Mouse (Mus musculus) thymus, postnatal 36 days (tissue): Measurements from ENCODE around the gene Creb3l2.
"Not testable (repeated sequence)": the region's sequence is repeated elsewhere in the genome, so short reads cannot be mapped to it uniquely, and the experiment has no call there.

Experiments used
- DNase-seq, 2 experiments: peaks; one replicate each; pipeline ENCODE4 v3.0.0; 2022; ENCODE audit warnings: mixed read lengths in 2 of 2

Creb3l2 gene

GRCm38 (mm10) chr6:37442041-37442667 is at the start of gene Creb3l2:
Creb3l2 (minus strand) TSS chr6:37442146.
- DNase-seq: peak; percentile 96 to 97

- DNase-seq: no peak
Measured at GRCm38 (mm10) chr6:37486502-37486901, 44.6 kb upstream of the Creb3l2 start.

- DNase-seq: no peak
Measured at GRCm38 (mm10) chr6:37484588-37485070, 42.7 kb upstream of the Creb3l2 start.

GRCm38 (mm10) chr6:37483262-37483661 is 41.3 kb upstream of the Creb3l2 start:
- DNase-seq: no peak

- no peak for DNase-seq
Measured at GRCm38 (mm10) chr6:37481147-37481546, 39.2 kb upstream of the Creb3l2 start.

- no peak for DNase-seq
Measured at GRCm38 (mm10) chr6:37480008-37480407, 38.1 kb upstream of the Creb3l2 start.

GRCm38 (mm10) chr6:37478481-37478880 is 36.5 kb upstream of the Creb3l2 start:
- no peak for DNase-seq

GRCm38 (mm10) chr6:37473674-37474342 is 31.9 kb upstream of the Creb3l2 start:
- peak; percentile 20 to 28 for DNase-seq

GRCm38 (mm10) chr6:37470216-37470615 is 28.3 kb upstream of the Creb3l2 start:
- DNase-seq: no peak

- no peak for DNase-seq
Measured at GRCm38 (mm10) chr6:37465847-37466246, 23.9 kb upstream of the Creb3l2 start.

GRCm38 (mm10) chr6:37465356-37465755 is 23.4 kb upstream of the Creb3l2 start:
- DNase-seq: no peak

GRCm38 (mm10) chr6:37464585-37464984 is 22.6 kb upstream of the Creb3l2 start:
- no peak for DNase-seq

GRCm38 (mm10) chr6:37463517-37464482 is 21.9 kb upstream of the Creb3l2 start:
- peak; percentile 59 to 74 for DNase-seq

- no peak for DNase-seq
Measured at GRCm38 (mm10) chr6:37460681-37461080, 18.7 kb upstream of the Creb3l2 start.

- DNase-seq: not testable (repeated sequence)
Measured at GRCm38 (mm10) chr6:37459656-37460055, 17.7 kb upstream of the Creb3l2 start.

- DNase-seq: no peak
Measured at GRCm38 (mm10) chr6:37457990-37458655, 16.2 kb upstream of the Creb3l2 start.

GRCm38 (mm10) chr6:37455540-37455939 is 13.6 kb upstream of the Creb3l2 start:
- DNase-seq: no peak

- DNase-seq: no peak
Measured at GRCm38 (mm10) chr6:37453047-37453446, 11.1 kb upstream of the Creb3l2 start.

- DNase-seq: no peak
Measured at GRCm38 (mm10) chr6:37451664-37452063, 9.7 kb upstream of the Creb3l2 start.

- peak; percentile 47 to 64 for DNase-seq
Measured at GRCm38 (mm10) chr6:37447704-37448466, 5.9 kb upstream of the Creb3l2 start.

GRCm38 (mm10) chr6:37442781-37443180 is 835 bp upstream of the Creb3l2 start:
- peak in 1 of 2 experiments; percentile 17 for DNase-seq
